Mouse (Mus musculus) MEL (cell line): ENCODE data around the gene Mettl21c.
"Not testable (repeated sequence)": the region's sequence is repeated elsewhere in the genome, so short reads cannot be mapped to it uniquely, and the experiment has no call there.

Experiments
- CHD1 ChIP-seq: IDR thresholded peaks from 2 replicates; pipeline ENCODE4 v1.6.1; 2012; ENCODE audit warnings: low read depth, mild to moderate bottlenecking, inconsistent platforms, low read length, improper control_type of control experiment
- CTCF ChIP-seq, 3 experiments: IDR thresholded peaks in 2 of 3; conservative IDR thresholded peaks in 1 of 3; 2 replicates each; pipeline ENCODE4 v1.5.1; 2011 to 2012; ENCODE audit warnings: low read length in 3 of 3, low read depth in 2 of 3, mild to moderate bottlenecking in 2 of 3, improper control_type of control experiment in 1 of 3, inconsistent platforms in 1 of 3, mixed read lengths in 1 of 3, moderate library complexity in 1 of 3; ENCODE audit not compliant: control insufficient read depth in 1 of 3, insufficient read depth in 1 of 3, poor library complexity in 1 of 3, severe bottlenecking in 1 of 3
- EP300 ChIP-seq, 2 experiments: IDR thresholded peaks; 2 replicates each; pipeline ENCODE4 v1.6.1; 2011; ENCODE audit warnings: improper control_type of control experiment in 2 of 2, low read length in 2 of 2, low read depth in 1 of 2, mild to moderate bottlenecking in 1 of 2
- ETS1 ChIP-seq: IDR thresholded peaks from 2 replicates; pipeline ENCODE4 v1.6.1; 2012; ENCODE audit warnings: low read depth, mild to moderate bottlenecking, inconsistent platforms, low read length, improper control_type of control experiment, moderate library complexity
- MAFK ChIP-seq: IDR thresholded peaks from 2 replicates; pipeline ENCODE4 v1.6.1; 2011; ENCODE audit warnings: low read depth, mild to moderate bottlenecking, low read length, improper control_type of control experiment, borderline replicate concordance
- MAX ChIP-seq: IDR thresholded peaks from 2 replicates; pipeline ENCODE4 v1.6.1; 2011; ENCODE audit warnings: low read length, improper control_type of control experiment
- MAZ ChIP-seq: IDR thresholded peaks from 2 replicates; pipeline ENCODE4 v1.6.1; 2012; ENCODE audit warnings: low read depth, mild to moderate bottlenecking, inconsistent platforms, low read length, improper control_type of control experiment
- POLR2A ChIP-seq, 2 experiments: IDR thresholded peaks; 2 replicates each; pipeline ENCODE4 v1.6.1; 2011 to 2012; ENCODE audit warnings: low read length in 2 of 2, mild to moderate bottlenecking in 2 of 2, control low read depth in 1 of 2, improper control_type of control experiment in 1 of 2, low read depth in 1 of 2, moderate library complexity in 1 of 2; ENCODE audit not compliant: control insufficient read depth in 1 of 2, insufficient read depth in 1 of 2, poor library complexity in 1 of 2
- POLR2AphosphoS2 ChIP-seq: IDR thresholded peaks from 2 replicates; pipeline ENCODE4 v1.6.1; 2011; ENCODE audit warnings: low read length, improper control_type of control experiment
- TAL1 ChIP-seq: IDR thresholded peaks from 2 replicates; pipeline ENCODE4 v1.6.1; 2012; ENCODE audit warnings: mild to moderate bottlenecking, inconsistent platforms, low read length, moderate library complexity, mixed read lengths
- USF1 ChIP-seq: IDR thresholded peaks from 2 replicates; pipeline ENCODE4 v1.6.1; 2014; ENCODE audit warnings: low read depth, mild to moderate bottlenecking, inconsistent platforms, low read length, improper control_type of control experiment, moderate library complexity
- ZC3H11A ChIP-seq: IDR thresholded peaks from 2 replicates; pipeline ENCODE4 v1.6.1; 2012; ENCODE audit warnings: low read depth, mild to moderate bottlenecking, inconsistent platforms, low read length, improper control_type of control experiment

DNA sequence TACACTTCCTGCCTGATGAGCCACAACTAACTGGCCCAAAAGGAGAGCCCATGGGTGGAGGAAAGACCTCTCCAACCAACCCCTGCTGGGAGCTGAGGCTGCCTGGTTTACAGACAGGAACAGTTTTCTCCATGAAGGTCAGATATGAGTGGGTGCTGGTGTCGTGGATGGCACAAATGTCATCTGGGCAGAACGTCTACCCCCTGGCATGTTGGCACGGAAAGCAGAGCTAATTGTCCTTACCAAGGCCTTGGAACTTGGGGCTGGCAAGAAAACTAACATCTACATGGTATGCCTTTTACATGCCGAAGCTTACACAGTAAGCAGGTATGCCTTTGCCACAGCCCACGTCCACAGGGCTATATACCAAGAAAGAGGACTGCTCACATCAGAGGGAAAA lies 25.9 kb upstream of the Mettl21c start:
- TF ChIP-seq POLR2A (IDR thresholded peaks at IDR 0.05; ENCODE audit: control insufficient read depth in 1 of 2, insufficient read depth in 1 of 2, low read depth in 1 of 2, low read length in 2 of 2, poor library complexity in 1 of 2); CTCF (IDR thresholded peaks at IDR 0.05 in 2 of 3, conservative IDR thresholded peaks at IDR 0.05 in 1 of 3; ENCODE audit: control insufficient read depth in 1 of 3, insufficient read depth in 1 of 3, low read depth in 2 of 3, low read length in 3 of 3, poor library complexity in 1 of 3, severe bottlenecking in 1 of 3); POLR2AphosphoS2; MAX; MAZ; CHD1; ZC3H11A; TAL1; EP300 (IDR thresholded peaks at IDR 0.05; ENCODE audit: low read depth in 1 of 2, low read length in 2 of 2); USF1; ETS1; MAFK: not testable (repeated sequence)
